Mouse (Mus musculus) forebrain, postnatal 0 days (tissue): ENCODE data around the gene Bbs1. TPM values are rescaled to one million over a fixed set of nuclear protein-coding genes. Genes with fewer than 3 reads are reported as not detected.

Source experiments
- ATAC-seq: fragments of 200-750 bp; cut with Nextera tagmentation; 2 replicates; pipeline ENCODE4 v1.8.0; 2017; ENCODE audit warnings: mild to moderate bottlenecking, moderate library complexity
- DNase-seq: peaks from one replicate; pipeline ENCODE4 v3.0.0-alpha.2; 2015
- H3K27ac ChIP-seq: fragments of 300-500 bp; sonication (generic); 2 replicates; pipeline ENCODE4 v1.5.1; 2014; ENCODE audit warnings: low read depth, mild to moderate bottlenecking, antibody characterized with exemption, low read length, moderate library complexity, mixed read lengths
- H3K27me3 ChIP-seq: fragments of 300-500 bp; sonication (generic); 2 replicates; pipeline ENCODE4 v1.6.1; 2014; ENCODE audit warnings: mild to moderate bottlenecking, low read length, mixed read lengths; ENCODE audit not compliant: insufficient read depth
- H3K36me3 ChIP-seq: fragments of 300-500 bp; sonication (generic); 2 replicates; pipeline ENCODE4 v1.6.1; 2014; ENCODE audit warnings: mild to moderate bottlenecking, moderate library complexity; ENCODE audit not compliant: insufficient read depth
- H3K4me1 ChIP-seq: fragments of 300-500 bp; sonication (generic); 2 replicates; pipeline ENCODE4 v1.6.1; 2014; ENCODE audit warnings: antibody characterized with exemption; ENCODE audit not compliant: insufficient read depth
- H3K4me2 ChIP-seq: fragments of 300-500 bp; sonication (generic); 2 replicates; pipeline ENCODE4 v1.6.1; 2014; ENCODE audit warnings: low read depth, mild to moderate bottlenecking, moderate library complexity
- H3K4me3 ChIP-seq: fragments of 300-500 bp; sonication (generic); 2 replicates; pipeline ENCODE4 v1.5.1; 2014; ENCODE audit warnings: low read depth, low read length, mixed read lengths
- H3K9ac ChIP-seq: fragments of 300-500 bp; sonication (generic); 2 replicates; pipeline ENCODE4 v1.6.1; 2014; ENCODE audit warnings: mild to moderate bottlenecking
- H3K9me3 ChIP-seq: fragments of 300-500 bp; sonication (generic); 2 replicates; pipeline ENCODE4 v1.6.1; 2016; ENCODE audit warnings: low read length
- CTCF ChIP-seq: sonication (generic); IDR thresholded peaks from 2 replicates; pipeline ENCODE4 v1.5.1; 2016; ENCODE audit warnings: antibody characterized with exemption, control low read depth, low read depth
- WGBS: fragments of 180-500 bp; shearing (Covaris S2); extraction: QIAGEN DNeasy Blood & Tissue Kit; methylation state at CpG from one replicate; pipeline ENCODE4 v1.1.7; 2014; 5-methylcytosine and 5-hydroxymethylcytosine counted together
- polyA plus RNA-seq: library from polyadenylated mRNA; unstranded; fragments of >200 nt; fragmentation: Nextera tagmentation; extraction: Ambion mirVana; gene quantifications from 2 replicates; pipeline ENCODE4 v1.2.1, GENCODE M21; 2015
- total RNA-seq: library from RNA; depleted of rRNA; stranded (reverse); fragments of >200 nt; gene quantifications from 2 replicates; pipeline ENCODE4 v1.2.3, GENCODE M21; 2014

Bbs1 gene
- total and polyA plus RNA-seq, 2 experiments from 2014 or later, result 7.4 to 37.7 TPM

DNA sequence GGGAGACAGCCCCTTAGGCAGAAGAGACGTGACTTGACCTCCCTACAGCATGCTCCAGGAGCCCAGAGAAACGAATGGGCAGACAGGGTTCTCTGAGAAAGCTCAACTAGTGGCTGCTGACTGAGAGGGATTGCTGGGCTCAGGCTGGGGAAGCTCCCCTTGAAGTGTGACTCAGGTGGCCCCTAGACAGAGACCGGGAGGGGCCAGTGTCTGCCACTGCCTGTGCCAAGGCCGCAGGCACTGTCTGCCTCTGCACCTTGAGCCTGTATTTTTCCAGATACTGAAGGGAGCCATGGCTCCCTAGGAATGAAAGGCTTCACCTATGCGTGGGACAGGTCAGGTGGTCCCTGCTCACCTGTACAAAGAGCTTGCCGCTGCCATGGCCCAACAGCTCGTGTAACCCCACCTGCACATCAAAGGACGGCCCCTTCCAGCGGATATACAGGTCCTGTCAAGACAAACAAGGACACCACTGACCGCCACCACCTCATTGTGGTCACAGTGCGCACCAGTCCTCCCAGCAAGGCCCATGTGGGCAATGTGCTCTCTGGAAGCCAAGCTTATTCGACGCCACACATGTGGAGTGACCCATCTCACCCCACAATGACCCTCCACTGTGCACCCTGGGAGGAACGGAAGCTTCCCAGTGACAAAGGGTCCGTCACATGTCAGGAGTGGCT lies 9.6 kb upstream of the Bbs1 start:
- peaks cover 96% of the 10 kb centered on the region for H3K36me3 ChIP-seq
- ATAC-seq (no peak), DNase-seq (no peak)
- 94% methylated on average over 15 of the region's 15 CpGs for WGBS
- no peak overlapping the region for H3K4me3 ChIP-seq
- H3K27ac ChIP-seq, result no peak overlapping the region
- no peak overlapping the region for H3K4me2 ChIP-seq
- TF ChIP-seq CTCF, result no peak
- no peaks in the 10 kb centered on the region for H3K9me3 ChIP-seq
- H3K9ac ChIP-seq, result no peak overlapping the region
- no peaks in the 10 kb centered on the region for H3K4me1 ChIP-seq
- no peaks in the 10 kb centered on the region for H3K27me3 ChIP-seq

DNA sequence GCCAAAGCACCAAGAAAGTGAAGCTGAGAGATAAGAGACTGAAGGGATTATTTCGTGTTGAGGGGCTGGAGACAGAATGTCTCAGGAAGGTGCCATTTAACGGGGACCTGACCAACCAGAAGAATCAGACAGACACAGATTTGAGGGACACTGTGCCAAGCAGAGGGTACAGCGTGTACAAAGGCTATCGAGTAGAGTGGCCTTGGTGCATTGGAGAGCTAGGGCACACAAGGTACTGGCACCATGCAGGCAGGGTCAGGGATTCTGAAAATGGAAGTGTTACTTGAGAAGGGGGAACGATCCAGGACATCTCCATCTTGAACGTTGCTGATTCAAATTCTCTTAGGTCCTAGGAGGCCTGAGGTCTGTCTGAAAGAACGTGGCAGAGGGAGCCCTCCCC lies 2.9 kb upstream of the Bbs1 start:
- no peak for TF ChIP-seq CTCF

DNA sequence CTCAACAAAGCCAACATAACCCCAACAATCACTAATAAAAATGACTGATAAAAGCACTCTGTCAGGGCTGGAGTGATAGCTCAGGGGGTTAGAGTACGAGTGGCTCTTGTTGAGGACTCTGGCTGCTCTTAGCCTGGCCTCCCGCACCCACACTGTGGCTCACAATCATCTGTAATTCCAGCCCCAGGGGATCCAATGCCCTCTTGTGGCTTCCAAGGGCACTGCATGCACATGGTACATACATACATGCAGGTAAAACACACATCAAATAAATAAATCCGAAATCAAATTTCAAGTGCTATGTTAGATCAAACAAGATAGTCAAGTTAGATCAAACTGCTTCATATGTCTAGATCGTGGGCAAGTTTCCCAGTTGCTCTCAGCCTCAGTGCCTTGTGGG lies 1.7 kb upstream of the Bbs1 start:
- H3K4me2 ChIP-seq, result no peak overlapping the region
- DNase-seq, result peak; percentile 29
- H3K27me3 ChIP-seq, result no peaks in the 10 kb centered on the region
- 75% methylated on average over 4 of the region's 4 CpGs for WGBS
- H3K9ac ChIP-seq, result no peak overlapping the region
- no peaks in the 10 kb centered on the region; the same call in 1 of the 2 replicates for H3K4me1 ChIP-seq
- ATAC-seq, result no peak
- H3K36me3 ChIP-seq, result peaks cover 47% of the 10 kb centered on the region
- no peaks in the 10 kb centered on the region for H3K9me3 ChIP-seq
- H3K4me3 ChIP-seq, result no peak overlapping the region
- no peak overlapping the region for H3K27ac ChIP-seq
- peak; percentile 76 for TF ChIP-seq CTCF

More for the DNA sequence above, 2.9 kb upstream of the Bbs1 start:
- Histone ChIP-seq H3K4me1 (no peaks in the 10 kb centered on the region; the same call in 1 of the 2 replicates), H3K36me3 (peaks cover 57% of the 10 kb centered on the region), H3K9ac (no peak overlapping the region), H3K9me3 (no peaks in the 10 kb centered on the region), H3K4me3 (no peak overlapping the region), H3K4me2 (no peak overlapping the region), H3K27ac (no peak overlapping the region), H3K27me3 (no peaks in the 10 kb centered on the region)
- ATAC-seq, result no peak
- DNase-seq, result no peak
- WGBS, result 95% methylated on average over 7 of the region's 7 CpGs

- no peaks in the 10 kb centered on the region for H3K9me3 ChIP-seq
- H3K27ac ChIP-seq, result no peak overlapping the region
- no peak for TF ChIP-seq CTCF
- no peak for DNase-seq
- no peak overlapping the region for H3K9ac ChIP-seq
- H3K4me1 ChIP-seq, result no peaks in the 10 kb centered on the region
- WGBS, result 84% methylated on average over 3 of the region's 3 CpGs
- no peaks in the 10 kb centered on the region for H3K27me3 ChIP-seq
- H3K4me2 ChIP-seq, result no peak overlapping the region
- no peak overlapping the region for H3K4me3 ChIP-seq
- H3K36me3 ChIP-seq, result peaks cover 44% of the 10 kb centered on the region
- ATAC-seq, result no peak
These were observed 6.5 kb downstream of the Bbs1 start for GRCm38 (mm10) chr19:4899888-4900287.

DNA sequence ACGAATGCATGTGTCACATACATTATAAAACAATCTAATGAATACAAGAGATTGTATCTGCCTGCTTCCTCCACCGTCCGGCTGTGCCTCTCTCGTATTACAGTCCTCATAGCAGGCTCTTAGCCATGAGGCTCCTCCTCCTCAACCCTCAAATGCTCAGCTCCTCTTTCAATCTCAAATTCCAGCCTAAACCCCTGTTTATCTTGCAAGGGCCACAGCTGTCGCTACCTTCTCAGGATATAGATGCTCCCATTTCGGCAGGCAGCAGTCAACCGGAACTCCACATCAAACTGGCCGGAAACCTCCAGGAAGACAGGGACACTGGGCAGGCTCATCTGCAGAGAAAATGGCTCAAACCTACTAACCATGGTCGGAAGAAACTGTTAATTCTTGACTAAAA lies 7.5 kb downstream of the Bbs1 start:
- no peak for TF ChIP-seq CTCF
- Histone ChIP-seq H3K9me3 (no peaks in the 10 kb centered on the region), H3K36me3 (peaks cover 49% of the 10 kb centered on the region), H3K27ac (no peak overlapping the region), H3K4me2 (no peak overlapping the region), H3K27me3 (no peaks in the 10 kb centered on the region), H3K4me1 (no peaks in the 10 kb centered on the region), H3K4me3 (no peak overlapping the region), H3K9ac (no peak overlapping the region)
- no peak for ATAC-seq
- WGBS, result 83% methylated on average over 9 of the region's 9 CpGs
- no peak for DNase-seq

DNA sequence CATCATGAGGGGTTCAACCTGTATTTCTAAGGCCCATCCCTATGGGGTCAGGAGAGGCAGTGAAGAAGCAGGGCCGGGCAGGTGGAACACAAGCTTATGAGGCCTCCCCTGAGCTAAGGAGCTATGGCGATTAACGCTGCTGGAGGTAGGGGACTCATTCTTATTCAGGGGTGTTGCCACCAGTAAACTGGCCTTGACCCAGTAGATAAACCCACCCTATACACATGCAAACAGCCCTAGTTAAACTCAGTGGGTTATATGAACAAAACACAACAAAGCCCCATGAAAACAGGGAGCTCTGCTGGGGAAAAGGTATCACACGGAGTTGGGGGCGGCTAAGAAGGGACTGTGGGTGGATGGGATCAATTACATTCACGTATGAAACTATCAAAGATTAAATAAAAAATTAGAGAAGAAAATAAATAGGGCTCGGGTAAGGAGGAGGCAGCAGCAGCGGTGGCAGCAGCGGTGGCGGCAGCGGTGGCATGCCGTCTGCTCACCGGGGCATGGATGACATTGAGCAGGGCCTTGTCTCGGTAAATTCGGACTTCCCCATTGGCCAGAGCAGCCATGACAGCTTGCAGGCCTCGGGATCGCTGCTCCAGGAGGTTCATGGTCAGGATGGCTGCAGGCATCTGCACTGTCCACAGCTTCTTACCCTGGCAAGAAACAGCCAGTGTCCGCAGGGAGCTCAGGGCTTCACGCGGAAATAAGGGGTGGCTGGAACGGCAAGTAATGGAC lies 9.5 kb downstream of the Bbs1 start:
- H3K36me3 ChIP-seq, result peaks cover 54% of the 10 kb centered on the region
- H3K4me3 ChIP-seq, result no peak overlapping the region
- H3K9ac ChIP-seq, result no peak overlapping the region
- no peaks in the 10 kb centered on the region for H3K27me3 ChIP-seq
- no peak overlapping the region for H3K27ac ChIP-seq
- no peaks in the 10 kb centered on the region for H3K9me3 ChIP-seq
- no peak for TF ChIP-seq CTCF
- no peak for DNase-seq
- H3K4me1 ChIP-seq, result no peaks in the 10 kb centered on the region
- ATAC-seq, result no peak
- 56% methylated on average over 21 of the region's 21 CpGs for WGBS
- no peak overlapping the region for H3K4me2 ChIP-seq

GRCm38 (mm10) chr19:4891798-4892197 lies 14.6 kb downstream of the Bbs1 start:
- H3K4me1 ChIP-seq, result no peaks in the 10 kb centered on the region
- H3K9ac ChIP-seq, result no peak overlapping the region
- H3K4me2 ChIP-seq, result no peak overlapping the region
- no peaks in the 10 kb centered on the region for H3K9me3 ChIP-seq
- no peak overlapping the region for H3K4me3 ChIP-seq
- no peak for TF ChIP-seq CTCF
- H3K27me3 ChIP-seq, result no peaks in the 10 kb centered on the region
- ATAC-seq (no peak), DNase-seq (no peak)
- H3K36me3 ChIP-seq, result peaks cover 50% of the 10 kb centered on the region
- 81% methylated on average over 3 of the region's 3 CpGs for WGBS
- no peak overlapping the region for H3K27ac ChIP-seq
